Mouse (Mus musculus) liver, adult 2 months (tissue): Measurements from ENCODE around the gene Stk10. TPM values are rescaled to one million over a fixed set of nuclear protein-coding genes. Genes with fewer than 3 reads are reported as not detected.

Experiments
- DNase-seq: peaks from one replicate; pipeline ENCODE4 v3.0.0-alpha.2; 2011; ENCODE audit warnings: low read depth, low spot score; ENCODE audit errors: extremely low read depth
- H3K27ac ChIP-seq: fragments of 200-500 bp; replicated peaks from 2 replicates; pipeline ENCODE4 v1.5.1; 2012; ENCODE audit warnings: low read depth, mild to moderate bottlenecking, control low read depth, inconsistent platforms, low read length; ENCODE audit not compliant: insufficient read depth
- H3K27me3 ChIP-seq: fragments of 200-500 bp; 2 replicates; pipeline ENCODE4 v1.6.1; 2012; ENCODE audit warnings: mild to moderate bottlenecking, moderate library complexity, low read length, inconsistent platforms; ENCODE audit not compliant: control insufficient read depth, insufficient read depth
- H3K36me3 ChIP-seq: fragments of 200-500 bp; 2 replicates; pipeline ENCODE4 v1.6.1; 2012; ENCODE audit warnings: low read length, inconsistent platforms; ENCODE audit not compliant: control insufficient read depth, insufficient read depth
- H3K4me1 ChIP-seq: fragments of 200-500 bp; 2 replicates; pipeline ENCODE4 v1.6.1; 2011; ENCODE audit warnings: low read length; ENCODE audit not compliant: control insufficient read depth, insufficient read depth
- H3K4me3 ChIP-seq: fragments of 200-500 bp; 2 replicates; pipeline ENCODE4 v1.5.1; 2011; ENCODE audit warnings: low read depth, mild to moderate bottlenecking, control low read depth, low read length, moderate library complexity; ENCODE audit not compliant: insufficient read depth
- H3K79me2 ChIP-seq: fragments of 200-500 bp; 2 replicates; pipeline ENCODE4 v1.6.1; 2012; ENCODE audit warnings: inconsistent platforms, mild to moderate bottlenecking, low read length, moderate library complexity; ENCODE audit not compliant: control insufficient read depth, insufficient read depth
- H3K9ac ChIP-seq: fragments of 200-500 bp; 2 replicates; pipeline ENCODE4 v1.6.1; 2012; ENCODE audit warnings: low read depth, mild to moderate bottlenecking, control low read depth, inconsistent platforms, low read length
- CTCF ChIP-seq: fragments of 200-500 bp; IDR thresholded peaks from 2 replicates; pipeline ENCODE4 v1.5.1; 2011; ENCODE audit warnings: low read depth, low read length, control low read depth
- POLR2A ChIP-seq: fragments of 200-500 bp; IDR thresholded peaks from 2 replicates; pipeline ENCODE4 v1.6.1; 2011; ENCODE audit warnings: low read length, control low read depth; ENCODE audit not compliant: insufficient read depth; ENCODE audit errors: extremely low read depth
- WGBS: fragments of 180-500 bp; shearing (Covaris S2); methylation state at CpG from one replicate; pipeline ENCODE4 v1.1.7; 2018; 5-methylcytosine and 5-hydroxymethylcytosine counted together
- polyA plus RNA-seq: library from polyadenylated mRNA; depleted of rRNA; stranded (reverse); fragments of >200 nt; gene quantifications from 2 replicates; pipeline ENCODE4 v1.2.3, GENCODE M21; 2012; rRNA removed
- total RNA-seq: library from RNA; depleted of rRNA; stranded (reverse); fragments of >200 nt; gene quantifications from 2 replicates; pipeline ENCODE4 v1.2.3, GENCODE M21; 2014; rRNA removed

Gene Stk10
- total and polyA plus RNA-seq, 2 experiments: 2.0 to 2.4 TPM

GRCm38 (mm10) chr11:32666983-32667382, 133.9 kb downstream of the Stk10 start:
- no peak for TF ChIP-seq POLR2A
- TF ChIP-seq CTCF: no peak
- Histone ChIP-seq H3K36me3 (no peaks in the 10 kb centered on the region), H3K27me3 (no peaks in the 10 kb centered on the region)

GRCm38 (mm10) chr11:32671480-32671879, 138.4 kb downstream of the Stk10 start:
- no peak overlapping the region for H3K27ac ChIP-seq
- H3K79me2 ChIP-seq: peaks cover 48% of the 10 kb centered on the region
- H3K4me3 ChIP-seq: no peak overlapping the region
- H3K4me1 ChIP-seq: peaks cover 9% of the 10 kb centered on the region; the same call in 1 of the 2 replicates
- H3K36me3 ChIP-seq: no peaks in the 10 kb centered on the region
- H3K27me3 ChIP-seq: no peaks in the 10 kb centered on the region
- H3K9ac ChIP-seq: no peak overlapping the region
- TF ChIP-seq POLR2A (no peak), CTCF (no peak)
- no peak for DNase-seq
- 59% methylated on average over 4 of the region's 4 CpGs for WGBS

More at GRCm38 (mm10) chr11:32666983-32667382, 133.9 kb downstream of the Stk10 start:
- Histone ChIP-seq H3K4me1 (peaks cover 6% of the 10 kb centered on the region), H3K9ac (no peak overlapping the region), H3K4me3 (no peak overlapping the region), H3K79me2 (peaks cover 54% of the 10 kb centered on the region), H3K27ac (no peak overlapping the region)
- no peak for DNase-seq

Other genes starting within 250 kb of the Stk10 start
- 146 and 208 TPM in 2 replicates for gene Hba-a1, start 249.8 kb upstream of the Stk10 start, total RNA-seq
- gene Hba-a1, start 249.8 kb upstream of the Stk10 start, polyA plus RNA-seq: 354 and 696 TPM in 2 replicates
- not detected in 2 replicates for gene Hbq1b, start 246.3 kb upstream of the Stk10 start, total RNA-seq
- not detected in 2 replicates for gene Hbq1b, start 246.3 kb upstream of the Stk10 start, polyA plus RNA-seq
- gene Hba-a2, start 236.8 kb upstream of the Stk10 start, total RNA-seq: 243 and 388 TPM in 2 replicates
- gene Hba-a2, start 236.8 kb upstream of the Stk10 start, polyA plus RNA-seq: 604 and 869 TPM in 2 replicates
- 0.46 and 0.60 TPM in 2 replicates for gene Hbq1a, start 233.2 kb upstream of the Stk10 start, total RNA-seq
- gene Hbq1a, start 233.2 kb upstream of the Stk10 start, polyA plus RNA-seq: not detected in 2 replicates
- gene Sh3pxd2b, start 185.5 kb upstream of the Stk10 start, total RNA-seq: 0.18 and 0.47 TPM in 2 replicates
- gene Sh3pxd2b, start 185.5 kb upstream of the Stk10 start, polyA plus RNA-seq: 0.23 and 0.24 TPM in 2 replicates
- gene Ubtd2, start 77.9 kb upstream of the Stk10 start, total RNA-seq: 1.5 and 2.2 TPM in 2 replicates
- 1.8 TPM in 2 replicates for gene Ubtd2, start 77.9 kb upstream of the Stk10 start, polyA plus RNA-seq
- 0.34 TPM in 1 of 2 replicates, not detected in the other for gene Efcab9, start 1.2 kb upstream of the Stk10 start, total RNA-seq
- not detected in 2 replicates for gene Efcab9, start 1.2 kb upstream of the Stk10 start, polyA plus RNA-seq
- 20.8 and 27.4 TPM in 2 replicates for gene Fbxw11, start 109.4 kb downstream of the Stk10 start, total RNA-seq
- gene Fbxw11, start 109.4 kb downstream of the Stk10 start, polyA plus RNA-seq: 20.3 and 22.5 TPM in 2 replicates